Mouse (Mus musculus) stomach, postnatal 0 days (tissue): ENCODE data around the gene Cadps. TPM values are rescaled to one million over a fixed set of nuclear protein-coding genes. Genes with fewer than 3 reads are reported as not detected.

Experiments
- ATAC-seq: fragments of 200-750 bp; cut with Nextera tagmentation; 2 replicates; pipeline ENCODE4 v1.8.0; 2017; ENCODE audit not compliant: low FRiP score, low TSS enrichment
- DNase-seq: peaks from one replicate; pipeline ENCODE4 v3.0.0-alpha.2; 2016; ENCODE audit warnings: low spot score
- H3K27ac ChIP-seq: fragments of 300-500 bp; sonication (generic); replicated peaks from 2 replicates; pipeline ENCODE4 v1.5.1; 2014; ENCODE audit warnings: mild to moderate bottlenecking, control low read depth
- H3K27me3 ChIP-seq: fragments of 300-500 bp; sonication (generic); 2 replicates; pipeline ENCODE4 v1.6.1; 2014; ENCODE audit warnings: low read length; ENCODE audit not compliant: control insufficient read depth, insufficient read depth
- H3K36me3 ChIP-seq: fragments of 300-500 bp; sonication (generic); 2 replicates; pipeline ENCODE4 v1.6.1; 2014; ENCODE audit warnings: low read length, mixed read lengths; ENCODE audit not compliant: control insufficient read depth, insufficient read depth
- H3K4me1 ChIP-seq: fragments of 300-500 bp; sonication (generic); replicated peaks from 2 replicates; pipeline ENCODE4 v1.6.1; 2014; ENCODE audit warnings: antibody characterized with exemption; ENCODE audit not compliant: control insufficient read depth, insufficient read depth
- H3K4me2 ChIP-seq: fragments of 300-500 bp; sonication (generic); replicated peaks from 2 replicates; pipeline ENCODE4 v1.6.1; 2014; ENCODE audit warnings: low read depth, mild to moderate bottlenecking, control low read depth, moderate library complexity
- H3K4me3 ChIP-seq: fragments of 300-500 bp; sonication (generic); 2 replicates; pipeline ENCODE4 v1.5.1; 2014; ENCODE audit warnings: low read depth, low read length, control low read depth
- H3K9ac ChIP-seq: fragments of 300-500 bp; sonication (generic); 2 replicates; pipeline ENCODE4 v1.6.1; 2014; ENCODE audit warnings: mild to moderate bottlenecking, low read length, control low read depth, mixed read lengths
- H3K9me3 ChIP-seq: fragments of 300-500 bp; sonication (generic); 2 replicates; pipeline ENCODE4 v1.6.1; 2016; ENCODE audit warnings: low read length; ENCODE audit not compliant: control insufficient read depth
- CTCF ChIP-seq: IDR thresholded peaks from 2 replicates; pipeline ENCODE4 v1.5.1; 2016; ENCODE audit warnings: antibody characterized with exemption, low read depth, mild to moderate bottlenecking, moderate library complexity
- EP300 ChIP-seq: optimal IDR thresholded peaks from 2 replicates; pipeline ENCODE3; 2016; ENCODE audit warnings: antibody characterized with exemption
- WGBS: fragments of 180-500 bp; shearing (Covaris S2); extraction: QIAGEN DNeasy Blood & Tissue Kit; methylation state at CpG from one replicate; pipeline ENCODE4 v1.1.7; 2014; 5-methylcytosine and 5-hydroxymethylcytosine counted together
- polyA plus RNA-seq: library from polyadenylated mRNA; unstranded; fragments of >200 nt; fragmentation: Nextera tagmentation; extraction: Ambion mirVana; gene quantifications from 2 replicates; pipeline ENCODE4 v1.2.1, GENCODE M21; 2015

Gene Cadps
- polyA plus RNA-seq, 1 experiment from 2014 or later = 1.5 TPM

GRCm38 (mm10) chr14:12448883-12449282, 374.0 kb downstream of the Cadps start:
- 92% methylated on average over 6 of the region's 6 CpGs for WGBS
- DNase-seq (no peak), ATAC-seq (no peak)
- Histone ChIP-seq H3K27ac (no peak overlapping the region), H3K4me1 (no peaks in the 10 kb centered on the region), H3K27me3 (no peaks in the 10 kb centered on the region), H3K9me3 (no peaks in the 10 kb centered on the region), H3K9ac (no peak overlapping the region), H3K4me2 (no peak overlapping the region), H3K4me3 (no peak overlapping the region), H3K36me3 (no peaks in the 10 kb centered on the region)
- no peak for TF ChIP-seq CTCF
- no peak for TF ChIP-seq EP300

- 72% methylated on average over 2 of the region's 2 CpGs for WGBS
- ATAC-seq (no peak), DNase-seq (no peak)
- H3K9me3 ChIP-seq = no peaks in the 10 kb centered on the region
- H3K4me1 ChIP-seq = no peaks in the 10 kb centered on the region
- no peak overlapping the region for H3K4me3 ChIP-seq
- no peak for TF ChIP-seq EP300
- no peak for TF ChIP-seq CTCF
- no peaks in the 10 kb centered on the region for H3K36me3 ChIP-seq
- H3K27ac ChIP-seq = no peak overlapping the region
- H3K9ac ChIP-seq = no peak overlapping the region
- no peaks in the 10 kb centered on the region for H3K27me3 ChIP-seq
- no peak overlapping the region for H3K4me2 ChIP-seq
Observed at GRCm38 (mm10) chr14:12441019-12441418, 381.9 kb downstream of the Cadps start.

- ATAC-seq (no peak), DNase-seq (no peak)
- TF ChIP-seq CTCF (no peak), EP300 (no peak)
- Histone ChIP-seq H3K36me3 (no peaks in the 10 kb centered on the region), H3K4me1 (no peaks in the 10 kb centered on the region), H3K27me3 (no peaks in the 10 kb centered on the region), H3K4me2 (no peak overlapping the region), H3K27ac (no peak overlapping the region), H3K9me3 (no peaks in the 10 kb centered on the region), H3K4me3 (no peak overlapping the region), H3K9ac (no peak overlapping the region)
- 84% methylated on average over 4 of the region's 4 CpGs for WGBS
Observed at GRCm38 (mm10) chr14:12437976-12438375, 384.9 kb downstream of the Cadps start.

DNA sequence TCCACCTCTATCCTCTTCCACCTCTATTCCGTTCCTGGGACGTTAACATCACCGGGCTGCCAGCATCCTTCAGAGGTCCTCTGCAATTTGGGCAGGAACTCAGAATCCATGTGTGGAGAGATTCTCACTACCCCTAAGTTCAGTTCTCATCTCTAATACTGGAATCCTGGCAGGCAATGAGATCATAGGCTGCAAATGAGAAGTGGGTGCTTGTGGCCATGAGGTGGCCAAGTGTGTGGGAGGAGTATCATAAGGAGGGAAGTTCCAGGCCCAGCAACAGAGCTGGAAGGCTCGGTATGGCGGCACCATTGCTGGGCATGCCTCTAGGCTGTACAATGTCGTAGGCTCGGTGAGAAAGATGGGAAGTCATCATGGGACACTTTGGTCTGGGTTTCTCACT, 385.5 kb downstream of the Cadps start:
- WGBS = 81% methylated on average over 7 of the region's 7 CpGs
- no peaks in the 10 kb centered on the region for H3K36me3 ChIP-seq
- no peak overlapping the region for H3K9ac ChIP-seq
- DNase-seq (no peak), ATAC-seq (no peak)
- H3K4me3 ChIP-seq = no peak overlapping the region
- no peaks in the 10 kb centered on the region for H3K9me3 ChIP-seq
- TF ChIP-seq CTCF (no peak), EP300 (no peak)
- no peaks in the 10 kb centered on the region for H3K4me1 ChIP-seq
- no peak overlapping the region for H3K4me2 ChIP-seq
- H3K27me3 ChIP-seq = no peaks in the 10 kb centered on the region
- no peak overlapping the region for H3K27ac ChIP-seq

GRCm38 (mm10) chr14:12436903-12437368, 385.9 kb downstream of the Cadps start:
- WGBS = 76% methylated on average over 14 of the region's 14 CpGs
- Histone ChIP-seq H3K4me3 (no peak overlapping the region), H3K4me1 (no peaks in the 10 kb centered on the region), H3K27me3 (no peaks in the 10 kb centered on the region), H3K27ac (no peak overlapping the region), H3K4me2 (no peak overlapping the region), H3K9ac (no peak overlapping the region), H3K36me3 (no peaks in the 10 kb centered on the region), H3K9me3 (no peaks in the 10 kb centered on the region)
- ATAC-seq = no peak
- DNase-seq = no peak
- no peak for TF ChIP-seq EP300
- TF ChIP-seq CTCF = no peak

DNA sequence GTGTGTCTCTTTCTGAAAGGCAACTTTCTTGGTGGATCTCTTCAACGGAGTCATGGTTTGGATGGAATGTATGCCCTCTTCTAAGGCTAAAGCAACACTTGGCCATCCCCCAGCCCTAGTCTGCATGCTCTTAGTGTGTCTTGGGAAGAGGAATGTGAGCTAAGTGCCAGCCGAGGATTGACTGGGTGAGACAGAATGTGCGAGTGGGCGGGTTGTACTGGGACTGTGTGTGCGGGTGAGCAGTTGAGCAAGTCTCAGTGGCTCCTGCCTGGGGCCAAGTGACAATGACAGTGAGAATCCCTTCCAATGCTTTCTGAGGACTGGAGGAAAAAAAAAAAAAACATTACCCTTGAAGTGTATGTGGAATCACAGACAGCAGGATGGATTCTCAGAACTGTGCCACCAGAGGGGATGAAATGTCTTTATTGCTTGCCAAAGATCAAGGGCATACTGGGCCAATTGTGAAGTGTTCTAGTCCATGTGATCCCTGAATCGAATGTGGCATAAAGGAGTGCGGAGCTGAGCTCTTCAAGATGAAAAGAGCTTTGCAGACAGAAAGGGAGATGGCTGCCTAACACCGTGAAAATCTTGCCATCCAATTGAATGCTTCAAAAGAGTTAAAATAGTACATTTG, 394.7 kb downstream of the Cadps start:
- WGBS = 78% methylated on average over 8 of the region's 8 CpGs
- DNase-seq = no peak

More for the DNA sequence above, 394.7 kb downstream of the Cadps start:
- Histone ChIP-seq H3K4me1 (no peaks in the 10 kb centered on the region), H3K4me2 (no peak overlapping the region), H3K27me3 (no peaks in the 10 kb centered on the region), H3K27ac (no peak overlapping the region), H3K4me3 (no peak overlapping the region), H3K9ac (no peak overlapping the region), H3K36me3 (no peaks in the 10 kb centered on the region), H3K9me3 (no peaks in the 10 kb centered on the region)
- TF ChIP-seq CTCF (no peak), EP300 (no peak)
- ATAC-seq = no peak
